Mouse (Mus musculus) MEL (cell line): ENCODE data around the gene Zp1.
A peak's percentile ranks its signal among the peaks of the same experiment; 100 is the strongest.

Experiments
- CTCF ChIP-seq, 3 experiments: IDR thresholded peaks in 2 of 3; conservative IDR thresholded peaks in 1 of 3; 2 replicates each; pipeline ENCODE4 v1.5.1; 2011 to 2012; ENCODE audit warnings: low read length in 3 of 3, low read depth in 2 of 3, mild to moderate bottlenecking in 2 of 3, improper control_type of control experiment in 1 of 3, inconsistent platforms in 1 of 3, mixed read lengths in 1 of 3, moderate library complexity in 1 of 3; ENCODE audit not compliant: control insufficient read depth in 1 of 3, insufficient read depth in 1 of 3, poor library complexity in 1 of 3, severe bottlenecking in 1 of 3
- EP300 ChIP-seq, 2 experiments: IDR thresholded peaks; 2 replicates each; pipeline ENCODE4 v1.6.1; 2011; ENCODE audit warnings: improper control_type of control experiment in 2 of 2, low read length in 2 of 2, low read depth in 1 of 2, mild to moderate bottlenecking in 1 of 2
- GABPA ChIP-seq: IDR thresholded peaks from 2 replicates; pipeline ENCODE4 v1.6.1; 2012; ENCODE audit warnings: low read depth, mild to moderate bottlenecking, inconsistent platforms, low read length, improper control_type of control experiment, moderate library complexity
- MAFK ChIP-seq: IDR thresholded peaks from 2 replicates; pipeline ENCODE4 v1.6.1; 2011; ENCODE audit warnings: low read depth, mild to moderate bottlenecking, low read length, improper control_type of control experiment, borderline replicate concordance
- POLR2A ChIP-seq, 2 experiments: IDR thresholded peaks; 2 replicates each; pipeline ENCODE4 v1.6.1; 2011 to 2012; ENCODE audit warnings: low read length in 2 of 2, mild to moderate bottlenecking in 2 of 2, control low read depth in 1 of 2, improper control_type of control experiment in 1 of 2, low read depth in 1 of 2, moderate library complexity in 1 of 2; ENCODE audit not compliant: control insufficient read depth in 1 of 2, insufficient read depth in 1 of 2, poor library complexity in 1 of 2
- POLR2AphosphoS2 ChIP-seq: IDR thresholded peaks from 2 replicates; pipeline ENCODE4 v1.6.1; 2011; ENCODE audit warnings: low read length, improper control_type of control experiment
- USF2 ChIP-seq, 2 experiments: IDR thresholded peaks; 2 replicates each; pipeline ENCODE4 v1.6.1; 2011 to 2012; ENCODE audit warnings: improper control_type of control experiment in 2 of 2, low read length in 2 of 2, borderline replicate concordance in 1 of 2, inconsistent platforms in 1 of 2, low read depth in 1 of 2, mild to moderate bottlenecking in 1 of 2; ENCODE audit not compliant: insufficient read depth in 1 of 2
- ZNF384 ChIP-seq: IDR thresholded peaks from 2 replicates; pipeline ENCODE4 v1.6.1; 2012; ENCODE audit warnings: low read depth, mild to moderate bottlenecking, inconsistent platforms, low read length, improper control_type of control experiment

- no peak for TF ChIP-seq GABPA
- TF ChIP-seq EP300 (IDR thresholded peaks at IDR 0.05; ENCODE audit: low read depth in 1 of 2, low read length in 2 of 2) = peak; percentile 42 to 57; a peak in 2 of 4 replicates
- TF ChIP-seq POLR2A (IDR thresholded peaks at IDR 0.05; ENCODE audit: control insufficient read depth in 1 of 2, insufficient read depth in 1 of 2, low read depth in 1 of 2, low read length in 2 of 2, poor library complexity in 1 of 2) = no peak
- no peak for TF ChIP-seq USF2 (IDR thresholded peaks at IDR 0.05; ENCODE audit: borderline replicate concordance in 1 of 2, insufficient read depth in 1 of 2, low read depth in 1 of 2, low read length in 2 of 2)
- TF ChIP-seq CTCF (IDR thresholded peaks at IDR 0.05 in 2 of 3, conservative IDR thresholded peaks at IDR 0.05 in 1 of 3; ENCODE audit: control insufficient read depth in 1 of 3, insufficient read depth in 1 of 3, low read depth in 2 of 3, low read length in 3 of 3, poor library complexity in 1 of 3, severe bottlenecking in 1 of 3) = no peak
- TF ChIP-seq ZNF384 = no peak
- no peak for TF ChIP-seq MAFK
- TF ChIP-seq POLR2AphosphoS2 = no peak
These were observed 18.3 kb upstream of the Zp1 start for GRCm38 (mm10) chr19:10938771-10939170.
